ENCODE assay signal across 21 mouse cellular contexts in genomic region chr6:148595009-148595770, GRCm38 (mm10).
DNase-seq lines count a peak whose midpoint lies in the region; ATAC-seq and TF ChIP-seq lines count a peak whose summit lies in the region.
"Had no signal": no experiment of that assay in that cellular context is flagged by ENCODE, and none has a peak within 500 bp of the region (broad histone marks: within the 10 kb centered on the region; RNA-seq: fewer than 3 reads in every experiment).

No protein-coding gene starts in this region.

- H3K27ac ChIP-seq in lung, embryonic 15.5 days, result no peak overlapping the region
- H3K27ac ChIP-seq in midbrain, embryonic 11.5 days (ENCODE audit: low read depth, low read length), result no peak overlapping the region
- H3K27ac ChIP-seq in midbrain, embryonic 16.5 days (ENCODE audit: low read length), result no peak overlapping the region
- peak overlapping the region; percentile 40; the same call in 1 of the 2 replicates for H3K27ac ChIP-seq in embryonic fibroblast, embryonic 13.5 days (ENCODE audit: insufficient read depth, low read length)
- H3K27ac ChIP-seq in embryonic facial prominence, embryonic 10.5 days (replicated peaks), result no peak overlapping the region
- H3K27ac ChIP-seq: embryonic facial prominence, embryonic 13.5 days; embryonic facial prominence, embryonic 15.5 days; forebrain, embryonic 13.5 days; forebrain, embryonic 15.5 days had no signal

- WGBS in lung, embryonic 15.5 days, result 20% methylated on average over 3 of the region's 3 CpGs
- WGBS in midbrain, embryonic 11.5 days, result 67% methylated on average over 3 of the region's 3 CpGs
- 61% methylated on average over 3 of the region's 3 CpGs for WGBS in midbrain, embryonic 16.5 days
- 71% methylated on average over 3 of the region's 3 CpGs for WGBS in embryonic facial prominence, embryonic 10.5 days

- no peaks in the 10 kb centered on the region for H3K9me3 ChIP-seq in lung, embryonic 15.5 days
- H3K9me3 ChIP-seq in midbrain, embryonic 11.5 days (ENCODE audit: control insufficient read depth, low read length), result no peaks in the 10 kb centered on the region
- no peaks in the 10 kb centered on the region for H3K9me3 ChIP-seq in midbrain, embryonic 16.5 days (replicated peaks; ENCODE audit: control insufficient read depth, low read length, poor library complexity, severe bottlenecking)
- H3K9me3 ChIP-seq in embryonic facial prominence, embryonic 10.5 days, result no peaks in the 10 kb centered on the region
- H3K9me3 ChIP-seq: embryonic facial prominence, embryonic 13.5 days; embryonic facial prominence, embryonic 15.5 days; forebrain, embryonic 13.5 days; forebrain, embryonic 15.5 days had no signal

- H3K4me3 ChIP-seq in lung, embryonic 15.5 days, result no peak overlapping the region
- H3K4me3 ChIP-seq in midbrain, embryonic 11.5 days (ENCODE audit: low read depth, low read length), result no peak overlapping the region
- no peak overlapping the region for H3K4me3 ChIP-seq in midbrain, embryonic 16.5 days (ENCODE audit: low read depth, low read length)
- no peak overlapping the region for H3K4me3 ChIP-seq in embryonic fibroblast, embryonic 13.5 days (ENCODE audit: insufficient read depth, low read length)
- H3K4me3 ChIP-seq in embryonic facial prominence, embryonic 10.5 days, result no peak overlapping the region
- H3K4me3 ChIP-seq: embryonic facial prominence, embryonic 13.5 days; embryonic facial prominence, embryonic 15.5 days; forebrain, embryonic 13.5 days; forebrain, embryonic 15.5 days had no signal

- no peak for TF ChIP-seq POLR2A in embryonic fibroblast, embryonic 13.5 days (IDR thresholded peaks at IDR 0.05; ENCODE audit: low read depth, low read length)

- DNase-seq in lung, adult 18-20 months, result no peak
- peak; percentile 51 for DNase-seq in midbrain, embryonic 11.5 days (ENCODE audit: low spot score, missing footprints)
- DNase-seq in embryonic facial prominence, embryonic 10.5 days (ENCODE audit: low spot score), result no peak
- DNase-seq: adrenal gland, adult 8-10 months; adrenal gland, postnatal 14 days; adrenal gland, postnatal 36 days; cerebellum, adult 11-12 months; cerebellum, adult 2 months; cerebellum, adult 9-10 months; cerebellum, postnatal 10 days; cerebellum, postnatal 25 days; forebrain, postnatal 0 days had no signal

- H3K4me1 ChIP-seq in lung, embryonic 15.5 days, result peaks cover 4% of the 10 kb centered on the region; the same call in 1 of the 2 replicates
- H3K4me1 ChIP-seq in midbrain, embryonic 11.5 days (ENCODE audit: control insufficient read depth, insufficient read depth, low read length), result peaks cover 8% of the 10 kb centered on the region; the same call in 1 of the 2 replicates
- peaks cover 10% of the 10 kb centered on the region; the same call in 1 of the 2 replicates for H3K4me1 ChIP-seq in midbrain, embryonic 16.5 days (ENCODE audit: control insufficient read depth, insufficient read depth, low read length)
- peaks cover 7% of the 10 kb centered on the region for H3K4me1 ChIP-seq in embryonic fibroblast, embryonic 13.5 days (ENCODE audit: control insufficient read depth, insufficient read depth, low read length)
- peaks cover 18% of the 10 kb centered on the region for H3K4me1 ChIP-seq in embryonic facial prominence, embryonic 10.5 days

- H3K4me2 ChIP-seq in lung, embryonic 15.5 days, result no peak overlapping the region
- no peak overlapping the region for H3K4me2 ChIP-seq in midbrain, embryonic 11.5 days
- no peak overlapping the region for H3K4me2 ChIP-seq in midbrain, embryonic 16.5 days (ENCODE audit: low read length)
- H3K4me2 ChIP-seq: embryonic facial prominence, embryonic 13.5 days; embryonic facial prominence, embryonic 15.5 days; forebrain, embryonic 13.5 days; forebrain, embryonic 15.5 days had no signal

- H3K9ac ChIP-seq in lung, embryonic 15.5 days, result no peak overlapping the region
- H3K9ac ChIP-seq in midbrain, embryonic 11.5 days (ENCODE audit: low read length), result no peak overlapping the region
- no peak overlapping the region for H3K9ac ChIP-seq in midbrain, embryonic 16.5 days (ENCODE audit: low read depth, low read length)
- H3K9ac ChIP-seq: embryonic facial prominence, embryonic 13.5 days; embryonic facial prominence, embryonic 15.5 days; forebrain, embryonic 13.5 days; forebrain, embryonic 15.5 days; forebrain, postnatal 0 days had no signal

- ATAC-seq in lung, embryonic 15.5 days (ENCODE audit: borderline replicate concordance, extremely low read depth, low FRiP score, low TSS enrichment), result peak; percentile 88; the same call in 1 of the 2 replicates
- no peak for ATAC-seq in midbrain, embryonic 11.5 days (ENCODE audit: low FRiP score)
- no peak for ATAC-seq in midbrain, embryonic 16.5 days
- ATAC-seq: activated CD4-positive, CD25-positive, alpha-beta regulatory T cell, adult 4 months; forebrain, embryonic 13.5 days; forebrain, embryonic 15.5 days; forebrain, postnatal 0 days; Patski had no signal

- TF ChIP-seq CTCF in embryonic fibroblast, embryonic 13.5 days (IDR thresholded peaks at IDR 0.05; ENCODE audit: borderline replicate concordance, insufficient read depth, low read length), result no peak

- H3K27me3 ChIP-seq in lung, embryonic 15.5 days, result no peaks in the 10 kb centered on the region
- H3K27me3 ChIP-seq in midbrain, embryonic 11.5 days (ENCODE audit: control insufficient read depth, insufficient read depth, low read length), result no peaks in the 10 kb centered on the region
- no peaks in the 10 kb centered on the region for H3K27me3 ChIP-seq in midbrain, embryonic 16.5 days (ENCODE audit: control insufficient read depth, insufficient read depth, low read depth, low read length)
- peaks cover 8% of the 10 kb centered on the region; the same call in 1 of the 2 replicates for H3K27me3 ChIP-seq in embryonic facial prominence, embryonic 10.5 days (replicated peaks; ENCODE audit: low read depth, poor library complexity, severe bottlenecking)
- H3K27me3 ChIP-seq: embryonic facial prominence, embryonic 13.5 days; embryonic facial prominence, embryonic 15.5 days; forebrain, embryonic 13.5 days; forebrain, embryonic 15.5 days; Patski had no signal

- no peaks in the 10 kb centered on the region for H3K36me3 ChIP-seq in lung, embryonic 15.5 days
- no peaks in the 10 kb centered on the region for H3K36me3 ChIP-seq in midbrain, embryonic 11.5 days (ENCODE audit: control insufficient read depth, insufficient read depth, low read length)
- H3K36me3 ChIP-seq in midbrain, embryonic 16.5 days (ENCODE audit: control insufficient read depth, insufficient read depth, low read length), result no peaks in the 10 kb centered on the region
- no peaks in the 10 kb centered on the region for H3K36me3 ChIP-seq in embryonic facial prominence, embryonic 10.5 days (replicated peaks)
- H3K36me3 ChIP-seq: embryonic facial prominence, embryonic 13.5 days; embryonic facial prominence, embryonic 15.5 days; forebrain, embryonic 15.5 days had no signal
